Mouse (Mus musculus): ENCODE results near the gene Nim1k. TPM values are rescaled to one million over a fixed set of nuclear protein-coding genes. Genes with fewer than 3 reads are reported as not detected.

The Nim1k gene
- polyA plus RNA-seq, 1 experiment from 2014 or later: 3.6 TPM

Other genes with a start within 250 kb of the Nim1k start
- gene Ccl28, start 132.1 kb downstream of the Nim1k start, polyA plus RNA-seq (2015; fragmentation: Nextera tagmentation; extraction: Ambion mirVana): 0.25 and 0.43 TPM in 2 replicates
- 381 and 414 TPM in 2 replicates for gene Hmgcs1, start 65.5 kb downstream of the Nim1k start, polyA plus RNA-seq (2015; fragmentation: Nextera tagmentation; extraction: Ambion mirVana)
- 36.6 and 37.2 TPM in 2 replicates for gene Zfp131, start 35.0 kb upstream of the Nim1k start, polyA plus RNA-seq (2015; fragmentation: Nextera tagmentation; extraction: Ambion mirVana)
- 0.38 TPM in 1 of 2 replicates, not detected in the other for gene AF067063, start 74.3 kb upstream of the Nim1k start, polyA plus RNA-seq (2015; fragmentation: Nextera tagmentation; extraction: Ambion mirVana)
- not detected in 2 replicates for gene D13Ertd608e, start 80.1 kb upstream of the Nim1k start, polyA plus RNA-seq (2015; fragmentation: Nextera tagmentation; extraction: Ambion mirVana)
- gene Tcstv1, start 138.9 kb upstream of the Nim1k start, polyA plus RNA-seq (2015; fragmentation: Nextera tagmentation; extraction: Ambion mirVana): not detected in 2 replicates
- gene Gm21761, start 173.4 kb upstream of the Nim1k start, polyA plus RNA-seq (2015; fragmentation: Nextera tagmentation; extraction: Ambion mirVana): not detected in 2 replicates
- gene B020031M17Rik, start 194.9 kb upstream of the Nim1k start, polyA plus RNA-seq (2015; fragmentation: Nextera tagmentation; extraction: Ambion mirVana): not detected in 2 replicates